Mouse (Mus musculus): ENCODE measurements at regions not wholly inside any gene's neighbourhood (a gene's known extent, or its start where the extent isn't known, plus 50 kb on each side); places are given as distances from the start of the nearest gene placed in this dataset.
"Not testable (repeated sequence)": the region's sequence is repeated elsewhere in the genome, so short reads cannot be mapped to it uniquely, and the experiment has no call there.

GRCm38 (mm10) chr12:70658106-70658505 lies 167.2 kb upstream of the Frmd6 start:
- intact Hi-C loops (cut with DNase I), result no loop called here

GRCm38 (mm10) chr12:70660388-70660787 lies 164.9 kb upstream of the Frmd6 start:
- intact Hi-C loops (cut with DNase I), result no loop called here

- intact Hi-C loops (cut with DNase I), result not testable (repeated sequence)
Measured at GRCm38 (mm10) chr12:70668158-70668557, 157.2 kb upstream of the Frmd6 start.

- intact Hi-C loops (cut with DNase I), result no loop called here
Measured at GRCm38 (mm10) chr12:70672115-70672514, 153.2 kb upstream of the Frmd6 start.

GRCm38 (mm10) chr12:70673188-70673587 lies 152.1 kb upstream of the Frmd6 start:
- intact Hi-C loops (cut with DNase I), result no loop called here

GRCm38 (mm10) chr12:70674144-70674543 lies 151.2 kb upstream of the Frmd6 start:
- intact Hi-C loops (cut with DNase I), result no loop called here

- intact Hi-C loops (cut with DNase I), result no loop called here
Measured at GRCm38 (mm10) chr12:70675846-70676245, 149.5 kb upstream of the Frmd6 start.

GRCm38 (mm10) chr12:70679701-70680425 lies 145.5 kb upstream of the Frmd6 start:
- intact Hi-C loops (cut with DNase I), result no loop called here

GRCm38 (mm10) chr12:70681407-70681990 lies 143.8 kb upstream of the Frmd6 start:
- intact Hi-C loops (cut with DNase I), result no loop called here

- intact Hi-C loops (cut with DNase I), result no loop called here
Measured at GRCm38 (mm10) chr12:70684354-70684753, 141.0 kb upstream of the Frmd6 start.

- intact Hi-C loops (cut with DNase I), result no loop called here
Measured at GRCm38 (mm10) chr12:70685432-70685831, 139.9 kb upstream of the Frmd6 start.

- intact Hi-C loops (cut with DNase I), result no loop called here
Measured at GRCm38 (mm10) chr12:70686337-70686736, 139.0 kb upstream of the Frmd6 start.

GRCm38 (mm10) chr12:70686971-70687370 lies 138.3 kb upstream of the Frmd6 start:
- intact Hi-C loops (cut with DNase I), result no loop called here

GRCm38 (mm10) chr12:70695162-70695561 lies 130.2 kb upstream of the Frmd6 start:
- intact Hi-C loops (cut with DNase I), result no loop called here

- intact Hi-C loops (cut with DNase I), result loop anchor here (2.0 kb wide), 1 partner anchor 25 kb away; no protein-coding TSS in a partner anchor
Measured at GRCm38 (mm10) chr12:70696256-70696655, 129.1 kb upstream of the Frmd6 start.

- intact Hi-C loops (cut with DNase I), result no loop called here
Measured at GRCm38 (mm10) chr12:70698466-70698865, 126.8 kb upstream of the Frmd6 start.

GRCm38 (mm10) chr12:70702473-70702872 lies 122.8 kb upstream of the Frmd6 start:
- intact Hi-C loops (cut with DNase I), result no loop called here

GRCm38 (mm10) chr12:70706806-70707628 lies 118.3 kb upstream of the Frmd6 start:
- intact Hi-C loops (cut with DNase I), result no loop called here

- intact Hi-C loops (cut with DNase I), result no loop called here
Measured at GRCm38 (mm10) chr12:70707629-70708289, 117.6 kb upstream of the Frmd6 start.

- intact Hi-C loops (cut with DNase I), result no loop called here
Measured at GRCm38 (mm10) chr12:70708290-70708668, 117.0 kb upstream of the Frmd6 start.

- intact Hi-C loops (cut with DNase I), result loop anchor here (10.0 kb wide), 1 partner anchor 114 kb away; the partner anchor contains the start of gene Frmd6
Measured at GRCm38 (mm10) chr12:70710311-70710710, 115.0 kb upstream of the Frmd6 start.
